Mouse (Mus musculus) hindbrain, embryonic 11.5 days (tissue): Measurements from ENCODE around the gene Hoxc5. TPM values are rescaled to one million over a fixed set of nuclear protein-coding genes. Genes with fewer than 3 reads are reported as not detected.

Experiments used
- ATAC-seq: fragments of 200-750 bp; cut with Nextera tagmentation; 2 replicates; pipeline ENCODE4 v1.8.0; 2017; ENCODE audit warnings: mild to moderate bottlenecking, moderate TSS enrichment, moderate library complexity; ENCODE audit not compliant: low FRiP score
- DNase-seq: peaks from one replicate; pipeline ENCODE4 v3.0.0-alpha.2; 2015; ENCODE audit warnings: low spot score
- H3K27ac ChIP-seq: fragments of 300-500 bp; sonication (generic); 2 replicates; pipeline ENCODE4 v1.5.1; 2014; ENCODE audit warnings: mild to moderate bottlenecking, low read depth, low read length
- H3K27me3 ChIP-seq: fragments of 300-500 bp; sonication (generic); 2 replicates; pipeline ENCODE4 v1.6.1; 2014; ENCODE audit warnings: mild to moderate bottlenecking, low read length, moderate library complexity, mixed read lengths; ENCODE audit not compliant: control insufficient read depth, insufficient read depth
- H3K36me3 ChIP-seq: fragments of 300-500 bp; sonication (generic); 2 replicates; pipeline ENCODE4 v1.6.1; 2014; ENCODE audit warnings: mild to moderate bottlenecking, low read length, moderate library complexity, mixed read lengths; ENCODE audit not compliant: control insufficient read depth, insufficient read depth
- H3K4me1 ChIP-seq: fragments of 300-500 bp; sonication (generic); replicated peaks from 2 replicates; pipeline ENCODE4 v1.6.1; 2014; ENCODE audit warnings: low read length, mixed read lengths; ENCODE audit not compliant: control insufficient read depth, insufficient read depth
- H3K4me2 ChIP-seq: fragments of 300-500 bp; sonication (generic); replicated peaks from 2 replicates; pipeline ENCODE4 v1.6.1; 2014; ENCODE audit warnings: mild to moderate bottlenecking, low read depth, low read length
- H3K4me3 ChIP-seq: fragments of 300-500 bp; sonication (generic); 2 replicates; pipeline ENCODE4 v1.5.1; 2014; ENCODE audit warnings: low read depth, low read length
- H3K9ac ChIP-seq: fragments of 300-500 bp; sonication (generic); 2 replicates; pipeline ENCODE4 v1.6.1; 2014; ENCODE audit warnings: low read depth, low read length
- H3K9me3 ChIP-seq: fragments of 300-500 bp; sonication (generic); 2 replicates; pipeline ENCODE4 v1.6.1; 2016; ENCODE audit warnings: low read length; ENCODE audit not compliant: control insufficient read depth
- WGBS: fragments of 180-500 bp; shearing (Covaris S2); extraction: QIAGEN DNeasy Blood & Tissue Kit; methylation state at CpG from one replicate; pipeline ENCODE4 v1.1.7; 2014; 5-methylcytosine and 5-hydroxymethylcytosine counted together
- polyA plus RNA-seq: library from polyadenylated mRNA; unstranded; fragments of >200 nt; fragmentation: Nextera tagmentation; extraction: Ambion mirVana; gene quantifications from 2 replicates; pipeline ENCODE4 v1.2.1, GENCODE M21; 2014

Hoxc5 gene
- polyA plus RNA-seq: 21.0 and 21.6 TPM in 2 replicates

DNA sequence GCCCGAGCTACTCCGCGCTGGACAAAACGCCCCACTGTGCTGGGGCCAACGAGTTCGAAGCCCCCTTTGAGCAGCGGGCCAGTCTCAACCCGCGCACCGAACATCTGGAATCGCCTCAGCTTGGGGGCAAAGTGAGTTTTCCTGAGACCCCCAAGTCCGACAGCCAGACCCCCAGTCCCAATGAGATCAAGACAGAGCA lies at the start of gene Hoxc5:
TSS of gene Hoxc5 (plus strand) at position 132 of the 199 bp plus-strand sequence.
- Histone ChIP-seq H3K4me2 (no peak within 1 kb of the TSS), H3K27me3 (peaks cover 97% of the 10 kb centered on the region), H3K4me3 (no peak within 1 kb of the TSS), H3K9ac (no peak within 1 kb of the TSS), H3K36me3 (no peaks in the 10 kb centered on the region), H3K4me1 (no peaks in the 10 kb centered on the region), H3K27ac (no peak within 1 kb of the TSS), H3K9me3 (no peaks in the 10 kb centered on the region)
- no peak for DNase-seq
- ATAC-seq: no peak
- 4% methylated on average over 12 of the region's 12 CpGs for WGBS

- Histone ChIP-seq H3K9me3 (no peaks in the 10 kb centered on the region), H3K36me3 (no peaks in the 10 kb centered on the region), H3K4me2 (no peak overlapping the region), H3K27me3 (peaks cover 91% of the 10 kb centered on the region), H3K4me3 (no peak overlapping the region), H3K9ac (no peak overlapping the region), H3K27ac (no peak overlapping the region), H3K4me1 (0 out of 2 replicates have a peak, but pooled peaks cover 2% of the 10 kb centered on the region)
- whole genome bisulfite sequencing: under 1% methylated on average over 20 of the region's 20 CpGs
- ATAC-seq: no peak
- DNase-seq: peak; percentile 54
Measured at GRCm38 (mm10) chr15:102917972-102918572, 49.2 kb upstream of the Hoxc5 start.

GRCm38 (mm10) chr15:102918611-102919265 lies 48.5 kb upstream of the Hoxc5 start:
- Histone ChIP-seq H3K9me3 (no peaks in the 10 kb centered on the region), H3K4me2 (no peak overlapping the region), H3K4me1 (0 out of 2 replicates have a peak, but pooled peaks cover 2% of the 10 kb centered on the region), H3K9ac (no peak overlapping the region), H3K27ac (no peak overlapping the region), H3K27me3 (peaks cover 92% of the 10 kb centered on the region), H3K36me3 (no peaks in the 10 kb centered on the region), H3K4me3 (no peak overlapping the region)
- WGBS: 3% methylated on average over 7 of the region's 7 CpGs
- DNase-seq (peak; percentile 44), ATAC-seq (no peak)

DNA sequence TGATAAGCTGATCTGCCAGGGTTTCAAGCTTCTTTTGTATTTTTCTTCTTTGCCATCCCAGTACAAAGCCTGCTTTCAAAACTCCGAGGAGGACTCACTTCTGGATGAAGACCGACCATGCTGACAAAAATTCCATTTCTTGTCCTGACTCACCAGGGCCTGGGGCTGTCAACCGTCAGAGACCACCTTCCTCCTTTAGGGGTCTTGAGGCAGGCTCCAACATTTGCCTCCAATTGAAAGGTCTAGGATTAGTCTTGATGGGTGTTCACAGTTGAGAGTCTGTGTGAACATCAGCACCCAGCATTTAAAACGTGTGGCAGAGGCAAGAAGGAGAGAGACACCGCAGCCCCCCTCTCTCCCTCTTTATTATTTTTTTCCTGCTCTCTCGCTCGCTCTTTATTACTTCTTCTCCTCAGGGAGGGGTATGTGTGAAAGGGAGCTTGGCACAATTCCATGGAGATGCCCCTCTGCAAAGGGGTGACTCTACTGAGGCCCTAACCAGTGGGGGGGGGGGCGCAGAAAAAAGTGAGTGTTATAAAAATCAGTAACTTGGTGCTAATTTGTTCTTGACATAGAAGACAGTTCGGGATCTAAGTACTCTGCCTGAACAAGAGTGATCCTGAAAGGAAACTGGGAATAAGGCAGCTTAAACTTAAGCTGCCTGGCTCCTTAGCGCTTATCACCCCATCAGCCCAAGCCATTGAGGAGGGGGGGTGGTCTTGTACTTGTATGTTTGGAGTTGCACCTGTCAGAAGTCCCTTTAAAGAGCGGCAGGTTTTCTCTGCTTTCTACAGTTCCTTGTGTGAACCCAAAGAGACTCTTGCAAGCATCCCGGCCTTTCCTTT lies 47.7 kb upstream of the Hoxc5 start:
- Histone ChIP-seq H3K27ac (no peak overlapping the region), H3K36me3 (no peaks in the 10 kb centered on the region), H3K4me3 (no peak overlapping the region), H3K4me1 (0 out of 2 replicates have a peak, but pooled peaks cover 2% of the 10 kb centered on the region), H3K9ac (no peak overlapping the region), H3K9me3 (no peaks in the 10 kb centered on the region), H3K27me3 (peaks cover 95% of the 10 kb centered on the region), H3K4me2 (no peak overlapping the region)
- 3% methylated on average over 12 of the region's 12 CpGs for WGBS
- DNase-seq (peak; percentile 42), ATAC-seq (no peak)

GRCm38 (mm10) chr15:102920619-102921018 lies 46.6 kb upstream of the Hoxc5 start:
- H3K36me3 ChIP-seq: no peaks in the 10 kb centered on the region
- H3K27ac ChIP-seq: no peak overlapping the region
- DNase-seq (peak; percentile 82), ATAC-seq (peak; percentile 91)
- 0 out of 2 replicates have a peak, but pooled peaks cover 2% of the 10 kb centered on the region for H3K4me1 ChIP-seq
- no peak overlapping the region for H3K9ac ChIP-seq
- no peak overlapping the region for H3K4me3 ChIP-seq
- WGBS: under 1% methylated on average over 16 of the region's 20 CpGs
- peaks cover 96% of the 10 kb centered on the region for H3K27me3 ChIP-seq
- H3K9me3 ChIP-seq: no peaks in the 10 kb centered on the region
- H3K4me2 ChIP-seq: no peak overlapping the region

- Histone ChIP-seq H3K4me3 (no peak within 1 kb of the TSS), H3K9me3 (no peaks in the 10 kb centered on the region), H3K4me1 (0 out of 2 replicates have a peak, but pooled peaks cover 2% of the 10 kb centered on the region), H3K9ac (no peak within 1 kb of the TSS), H3K27me3 (peaks cover 96% of the 10 kb centered on the region), H3K27ac (no peak within 1 kb of the TSS), H3K36me3 (no peaks in the 10 kb centered on the region), H3K4me2 (no peak within 1 kb of the TSS)
- 2% methylated on average over 50 of the region's 88 CpGs for WGBS
- DNase-seq: peak; percentile 51
- peak; percentile 55 for ATAC-seq
Measured at GRCm38 (mm10) chr15:102921053-102922011, 45.9 kb upstream of the Hoxc5 start, which contains the start of gene Hoxc13. Hoxc13 (plus strand) TSS chr15:102921103.

GRCm38 (mm10) chr15:102922012-102922362 lies 45.3 kb upstream of the Hoxc5 start:
- Histone ChIP-seq H3K27me3 (peaks cover 96% of the 10 kb centered on the region), H3K9me3 (no peaks in the 10 kb centered on the region), H3K4me1 (0 out of 2 replicates have a peak, but pooled peaks cover 2% of the 10 kb centered on the region), H3K27ac (no peak overlapping the region), H3K9ac (no peak overlapping the region), H3K4me3 (no peak overlapping the region), H3K36me3 (no peaks in the 10 kb centered on the region), H3K4me2 (no peak overlapping the region)
- ATAC-seq: no peak; the same call in 1 of the 2 replicates
- DNase-seq: peak; percentile 52
- whole genome bisulfite sequencing: under 1% methylated on average over 24 of the region's 24 CpGs
